Mouse (Mus musculus) lung, postnatal 0 days (tissue): ENCODE data around the gene Ndufa6.

Source experiments
- CTCF ChIP-seq: IDR thresholded peaks from 2 replicates; pipeline ENCODE4 v1.5.1; 2016; ENCODE audit warnings: antibody characterized with exemption, mild to moderate bottlenecking
- EP300 ChIP-seq: IDR thresholded peaks from 2 replicates; pipeline ENCODE4 v1.6.1; 2016; ENCODE audit warnings: antibody characterized with exemption, mild to moderate bottlenecking, control low read depth

DNA sequence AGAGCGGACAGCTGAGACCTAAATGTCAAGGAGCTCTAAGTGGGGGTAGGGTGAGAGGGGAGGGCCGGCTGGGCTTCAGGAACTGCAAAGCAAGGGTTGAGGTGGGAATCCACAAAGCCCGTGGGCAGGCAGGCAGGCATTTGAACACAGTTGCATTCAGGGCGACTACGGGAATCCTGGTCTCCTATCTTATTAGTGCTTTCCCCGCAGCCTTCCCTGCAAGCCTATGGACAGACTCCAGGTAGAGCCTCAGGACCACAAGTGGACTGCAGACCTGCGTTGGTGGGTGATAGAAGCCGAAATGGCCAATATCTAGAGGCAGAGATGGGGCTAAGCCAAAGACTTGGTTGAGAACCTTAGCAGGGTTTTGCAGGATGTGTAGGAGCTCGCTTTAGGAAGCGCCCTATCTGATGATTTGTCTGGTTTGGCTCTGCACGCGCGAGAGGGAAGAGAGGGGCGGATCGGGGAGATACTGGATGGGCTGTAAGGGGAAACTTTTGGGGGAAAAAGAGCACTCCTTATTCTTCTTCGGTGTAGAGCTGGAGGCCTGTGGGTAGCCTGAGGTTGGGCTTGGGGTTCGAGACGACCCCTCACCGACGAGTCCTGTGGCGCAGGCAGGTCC lies 13.6 kb downstream of the Ndufa6 start:
- TF ChIP-seq CTCF: no peak
- TF ChIP-seq EP300: no peak
